Mouse (Mus musculus): Measurements from ENCODE around the gene Tcl1b2. TPM values are rescaled to one million over a fixed set of nuclear protein-coding genes. Genes with fewer than 3 reads are reported as not detected.
"Not testable (repeated sequence)": the region's sequence is repeated elsewhere in the genome, so short reads cannot be mapped to it uniquely, and the experiment has no call there.

The Tcl1b2 gene
- polyA plus RNA-seq, 1 experiment from 2014 or later = not detected

GRCm38 (mm10) chr12:105188980-105189379, 43.2 kb downstream of the Tcl1b2 start:
- H3K9me3 ChIP-seq (replicated peaks; ENCODE audit: control insufficient read depth, low read length); H3K27ac ChIP-seq (ENCODE audit: low read depth, low read length); H3K36me3 ChIP-seq (ENCODE audit: control insufficient read depth, insufficient read depth, low read length); H3K4me1 ChIP-seq (ENCODE audit: control insufficient read depth, insufficient read depth, low read length); H3K9ac ChIP-seq (ENCODE audit: low read length); H3K27me3 ChIP-seq (replicated peaks; ENCODE audit: control insufficient read depth, insufficient read depth, low read length); DNase-seq (ENCODE audit: low spot score); H3K4me2 ChIP-seq (ENCODE audit: low read length); ATAC-seq; H3K4me3 ChIP-seq (ENCODE audit: low read depth, low read length): not testable (repeated sequence)
- 55% methylated on average over 2 of the region's 2 CpGs for WGBS

GRCm38 (mm10) chr12:105190743-105191142, 44.9 kb downstream of the Tcl1b2 start, which contains the start of gene Tcl1b3:
Tcl1b3 (plus strand) TSS chr12:105191043.
- H3K9me3 ChIP-seq (replicated peaks; ENCODE audit: control insufficient read depth, low read length); H3K9ac ChIP-seq (ENCODE audit: low read length); DNase-seq (ENCODE audit: low spot score); H3K36me3 ChIP-seq (ENCODE audit: control insufficient read depth, insufficient read depth, low read length); H3K4me3 ChIP-seq (ENCODE audit: low read depth, low read length); ATAC-seq; H3K4me1 ChIP-seq (ENCODE audit: control insufficient read depth, insufficient read depth, low read length); H3K27me3 ChIP-seq (replicated peaks; ENCODE audit: control insufficient read depth, insufficient read depth, low read length); H3K4me2 ChIP-seq (ENCODE audit: low read length); H3K27ac ChIP-seq (ENCODE audit: low read depth, low read length): not testable (repeated sequence)
- WGBS = 94% methylated on average over 6 of the region's 6 CpGs

- not testable (repeated sequence) for ATAC-seq; DNase-seq (ENCODE audit: low spot score); H3K4me3 ChIP-seq (ENCODE audit: low read depth, low read length)
Measured at GRCm38 (mm10) chr12:105199684-105200497, 54.1 kb downstream of the Tcl1b2 start.

GRCm38 (mm10) chr12:105201657-105202056, 55.8 kb downstream of the Tcl1b2 start, which contains the start of gene Tcl1b4:
Tcl1b4 (plus strand) TSS chr12:105201957.
- not testable (repeated sequence) for H3K27me3 ChIP-seq (replicated peaks; ENCODE audit: control insufficient read depth, insufficient read depth, low read length); DNase-seq (ENCODE audit: low spot score); ATAC-seq; H3K36me3 ChIP-seq (ENCODE audit: control insufficient read depth, insufficient read depth, low read length); H3K27ac ChIP-seq (ENCODE audit: low read depth, low read length); H3K9ac ChIP-seq (ENCODE audit: low read length); H3K9me3 ChIP-seq (replicated peaks; ENCODE audit: control insufficient read depth, low read length); H3K4me3 ChIP-seq (ENCODE audit: low read depth, low read length); H3K4me2 ChIP-seq (ENCODE audit: low read length); H3K4me1 ChIP-seq (ENCODE audit: control insufficient read depth, insufficient read depth, low read length)
- 64% methylated on average over 1 of the region's 1 CpGs for WGBS

More at GRCm38 (mm10) chr12:105199684-105200497, 54.1 kb downstream of the Tcl1b2 start:
- not testable (repeated sequence) for H3K27ac ChIP-seq (ENCODE audit: low read depth, low read length); H3K9me3 ChIP-seq (replicated peaks; ENCODE audit: control insufficient read depth, low read length); H3K4me1 ChIP-seq (ENCODE audit: control insufficient read depth, insufficient read depth, low read length); H3K27me3 ChIP-seq (replicated peaks; ENCODE audit: control insufficient read depth, insufficient read depth, low read length); H3K4me2 ChIP-seq (ENCODE audit: low read length); H3K36me3 ChIP-seq (ENCODE audit: control insufficient read depth, insufficient read depth, low read length); H3K9ac ChIP-seq (ENCODE audit: low read length)
- 14% methylated on average over 7 of the region's 7 CpGs for WGBS

Other genes starting within 250 kb of the Tcl1b2 start
- gene Syne3, start 136.2 kb upstream of the Tcl1b2 start, polyA plus RNA-seq (2014; fragmentation: Nextera tagmentation; extraction: Ambion mirVana) = 0.08 and 0.22 TPM in 2 replicates
- 154 and 173 TPM in 2 replicates for gene Glrx5, start 113.3 kb upstream of the Tcl1b2 start, polyA plus RNA-seq (2014; fragmentation: Nextera tagmentation; extraction: Ambion mirVana)
- not detected in 2 replicates for gene Tcl1b1, start 13.7 kb downstream of the Tcl1b2 start, polyA plus RNA-seq (2014; fragmentation: Nextera tagmentation; extraction: Ambion mirVana)
- not detected in 2 replicates for gene Tcl1b5, start 30.3 kb downstream of the Tcl1b2 start, polyA plus RNA-seq (2014; fragmentation: Nextera tagmentation; extraction: Ambion mirVana)
- not detected in 2 replicates for gene Tcl1b3, start 45.0 kb downstream of the Tcl1b2 start, polyA plus RNA-seq (2014; fragmentation: Nextera tagmentation; extraction: Ambion mirVana)
- not detected in 2 replicates for gene Tcl1b4, start 55.9 kb downstream of the Tcl1b2 start, polyA plus RNA-seq (2014; fragmentation: Nextera tagmentation; extraction: Ambion mirVana)
- not detected in 2 replicates for gene Tcl1, start 76.8 kb downstream of the Tcl1b2 start, polyA plus RNA-seq (2014; fragmentation: Nextera tagmentation; extraction: Ambion mirVana)
- gene Tunar, start 187.9 kb downstream of the Tcl1b2 start, polyA plus RNA-seq (2014; fragmentation: Nextera tagmentation; extraction: Ambion mirVana) = 4.4 and 6.6 TPM in 2 replicates